Mouse (Mus musculus): ENCODE measurements at regions not wholly inside any gene's neighbourhood (a gene's known extent, or its start where the extent isn't known, plus 50 kb on each side); places are given as distances from the start of the nearest gene placed in this dataset.

DNA sequence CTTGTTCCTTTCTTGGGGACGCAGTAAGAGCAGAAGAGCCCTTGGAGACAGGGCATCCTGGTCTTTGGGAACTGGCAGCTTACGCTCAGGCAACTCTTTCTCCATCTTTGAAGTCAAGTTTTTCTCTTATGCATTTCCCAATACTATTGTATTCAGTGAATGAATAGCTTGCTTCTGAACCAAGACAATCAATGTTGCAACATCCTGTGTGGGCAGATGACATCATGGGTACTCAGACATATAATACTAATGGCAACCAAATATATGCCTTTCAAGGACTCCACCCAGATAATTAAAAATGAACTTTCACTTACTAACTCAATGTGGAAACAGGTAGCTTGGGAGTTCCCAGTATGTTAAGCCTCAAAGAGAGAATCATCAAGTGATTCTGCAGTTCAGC, 104.6 kb downstream of the Ngf start:
- DNase-seq (ENCODE audit: low spot score in 2 of 2), result no peak

DNA sequence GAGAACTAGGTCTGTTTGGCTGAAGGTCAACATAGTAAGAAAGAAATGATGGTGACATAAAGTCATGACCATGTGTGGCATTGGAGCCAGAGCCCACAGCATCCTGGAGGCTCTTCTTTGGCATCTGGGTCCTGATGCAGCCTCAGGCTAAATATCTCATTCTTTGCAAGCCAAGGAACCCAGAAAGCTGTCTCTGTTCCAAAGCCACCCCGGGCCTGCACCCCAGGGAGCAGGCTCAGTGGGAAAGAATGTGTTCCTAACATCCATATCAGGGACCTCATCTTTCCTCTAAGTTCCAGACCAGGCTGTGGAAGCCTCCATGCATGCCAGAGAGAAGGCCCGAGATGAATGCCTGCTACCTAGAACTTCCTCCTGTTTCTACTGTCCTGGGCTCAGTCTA, 107.2 kb downstream of the Ngf start:
- DNase-seq (ENCODE audit: low spot score in 2 of 2), result no peak

DNA sequence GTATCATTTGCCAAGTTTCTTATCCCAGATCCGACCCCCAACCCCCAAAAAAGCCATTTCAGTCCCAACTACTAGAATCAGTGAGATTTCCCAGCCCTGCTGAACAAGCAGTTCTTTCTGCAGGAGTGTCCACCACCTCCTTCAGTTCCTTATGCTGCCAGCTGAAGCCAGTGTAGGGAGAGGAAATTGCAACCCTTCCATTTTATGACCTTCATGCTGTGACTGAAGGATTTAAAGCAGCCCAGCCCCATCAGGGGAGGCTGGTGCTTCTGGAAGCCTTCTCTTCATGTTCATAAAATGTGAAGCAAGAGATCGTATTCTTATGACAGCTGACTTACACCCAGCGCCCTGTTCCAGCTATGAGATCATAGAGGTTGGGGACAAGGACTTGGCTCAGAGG, 112.1 kb downstream of the Ngf start:
- no peak for DNase-seq (ENCODE audit: low spot score in 2 of 2)

DNA sequence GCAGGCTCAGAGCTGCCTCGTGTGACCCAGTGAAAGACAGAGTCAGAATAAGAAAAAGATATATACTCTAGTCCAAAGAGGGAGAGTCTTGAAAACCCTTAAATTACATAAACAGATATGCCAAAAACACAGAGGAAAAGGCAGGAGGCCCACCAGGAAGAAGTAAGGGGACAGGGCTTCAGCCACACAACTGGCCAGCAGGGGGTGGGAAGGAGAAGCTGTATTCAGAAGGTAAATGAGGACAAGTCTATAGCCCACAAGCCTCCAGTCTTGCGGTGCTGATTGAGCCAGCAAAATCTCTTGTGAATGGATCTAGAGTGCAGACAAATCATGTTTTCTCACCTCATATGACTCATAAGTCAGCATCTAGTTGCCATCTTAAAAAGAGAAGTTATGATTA, 115.4 kb downstream of the Ngf start:
- no peak for DNase-seq (ENCODE audit: low spot score in 2 of 2)

DNA sequence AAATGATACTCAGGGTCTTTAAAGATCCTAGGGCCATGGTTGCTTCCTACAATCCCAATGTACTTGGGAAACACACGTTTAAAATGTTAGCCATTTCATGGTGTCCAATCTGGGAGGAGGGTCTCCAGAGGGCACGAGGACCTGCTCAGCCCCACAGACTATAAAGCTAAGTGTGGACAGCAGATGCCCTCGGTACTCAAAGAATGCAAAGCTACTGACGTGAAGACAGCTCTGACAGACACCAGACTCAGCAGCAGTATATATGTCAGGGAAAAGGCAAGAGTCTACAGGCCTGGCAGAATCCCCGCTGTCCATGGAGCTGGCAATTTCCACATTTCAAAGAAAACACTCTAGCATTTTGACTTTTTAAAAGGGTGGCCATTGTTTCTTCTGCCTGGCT, 116.5 kb downstream of the Ngf start:
- DNase-seq (ENCODE audit: low spot score in 2 of 2), result no peak

DNA sequence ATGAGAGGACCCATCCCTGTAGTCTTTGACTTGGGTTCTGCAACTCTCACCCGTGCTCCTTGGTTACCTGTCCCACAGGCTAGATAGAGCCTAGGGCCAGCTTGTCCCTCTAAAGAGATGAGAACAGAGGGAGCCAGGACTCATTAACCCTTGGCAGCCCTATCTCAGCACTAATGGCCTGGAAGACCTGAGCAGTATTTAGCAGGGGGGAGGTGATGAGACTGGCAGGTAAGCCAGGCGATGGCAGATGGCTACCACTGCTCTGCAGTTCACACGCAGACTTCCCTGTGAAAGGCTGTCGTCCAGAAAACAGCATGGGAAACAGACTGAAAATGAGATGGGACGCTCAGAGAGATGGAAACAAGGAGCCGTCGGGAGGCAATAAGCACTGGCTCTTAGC, 122.3 kb downstream of the Ngf start:
- no peak for DNase-seq (ENCODE audit: low spot score in 2 of 2)

DNA sequence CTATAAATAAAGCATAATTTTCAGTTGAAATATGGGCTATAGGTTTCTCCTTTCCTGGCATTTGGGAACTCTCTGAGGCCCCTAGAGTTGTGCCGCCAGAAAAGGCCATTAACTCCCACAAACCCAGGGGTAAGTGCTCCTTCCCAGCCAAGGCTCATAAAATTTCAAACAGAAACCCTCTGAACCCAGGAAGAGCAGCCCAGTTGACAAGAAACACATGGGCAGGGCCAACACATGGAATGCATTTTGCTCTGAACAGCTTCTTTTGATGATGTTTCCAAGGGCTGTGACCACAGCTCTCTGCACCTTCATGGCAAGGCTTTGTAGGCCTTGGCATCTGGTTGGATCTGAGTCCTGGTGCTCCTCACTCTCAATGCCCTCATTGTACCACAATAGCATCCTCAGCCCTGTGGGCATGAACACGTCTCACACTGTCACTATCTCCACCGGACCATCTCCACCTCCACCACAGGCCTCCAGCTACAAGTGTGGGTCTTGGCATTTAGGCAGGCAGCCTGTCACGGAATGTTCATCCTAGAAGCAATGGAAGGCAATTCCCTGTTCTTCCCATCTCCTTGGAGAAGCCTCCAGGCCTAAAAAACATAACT, 127.3 kb downstream of the Ngf start:
- no peak for DNase-seq (ENCODE audit: low spot score in 2 of 2)

DNA sequence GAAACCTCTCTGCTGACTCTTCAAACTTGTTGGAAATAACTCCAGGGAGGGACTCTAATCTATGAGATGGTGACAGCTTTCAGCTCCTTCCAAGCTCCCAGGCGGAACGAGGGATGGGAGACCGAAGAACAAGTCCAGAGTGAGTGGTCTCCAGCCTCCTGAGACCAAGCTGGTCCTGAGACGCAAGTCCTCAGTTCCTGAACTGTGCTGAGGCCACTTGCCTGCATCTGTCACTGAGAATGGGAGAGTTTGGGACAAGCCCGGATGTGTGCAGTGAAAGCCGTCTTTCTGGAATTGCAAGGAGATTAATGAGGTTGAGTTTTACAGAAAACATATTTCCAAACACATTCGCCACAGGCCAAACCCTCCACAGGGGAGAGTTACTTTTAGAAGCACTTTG, 129.3 kb downstream of the Ngf start:
- no peak for DNase-seq (ENCODE audit: low spot score in 2 of 2)

DNA sequence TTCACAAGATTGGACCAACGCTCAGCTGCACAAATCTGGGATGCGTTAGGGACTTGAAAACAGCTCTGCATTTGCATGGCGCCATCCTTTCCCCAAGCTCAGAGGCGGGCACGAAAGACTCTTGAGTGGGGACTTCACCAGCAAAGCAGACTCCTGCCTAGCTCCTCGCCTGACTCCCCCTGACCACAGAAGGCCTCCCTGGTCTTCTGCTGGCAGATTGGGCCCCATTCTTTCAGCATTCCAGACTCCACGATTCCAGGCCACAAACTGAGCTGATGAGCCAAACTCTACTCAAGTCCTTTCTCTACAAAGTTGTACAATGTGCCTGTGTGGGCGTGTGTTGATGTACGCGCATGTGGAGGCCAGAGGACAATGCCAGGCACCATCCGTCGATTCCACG, 131.6 kb upstream of the Tspan2 start:
- DNase-seq (ENCODE audit: low spot score in 2 of 2), result no peak

DNA sequence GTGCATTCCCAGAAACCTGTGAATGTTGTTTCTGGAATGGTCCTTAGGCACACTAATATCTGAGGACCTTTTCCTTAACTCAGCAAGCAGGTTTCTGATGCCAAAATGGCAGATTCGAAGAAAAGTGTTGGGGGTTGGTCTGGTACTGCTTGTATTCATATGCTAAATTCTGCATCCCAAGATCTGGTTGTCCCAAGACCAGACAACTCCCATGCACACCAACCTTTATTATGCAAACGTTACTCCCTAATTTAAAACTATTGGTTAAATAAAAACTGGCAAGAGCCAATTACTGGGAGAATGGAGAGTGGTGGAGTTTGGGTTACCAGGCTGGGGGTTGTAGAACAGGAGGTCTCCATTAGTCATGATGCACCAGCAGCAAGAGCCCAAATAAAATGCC, 129.0 kb upstream of the Tspan2 start:
- no peak for DNase-seq (ENCODE audit: low spot score in 2 of 2)

DNA sequence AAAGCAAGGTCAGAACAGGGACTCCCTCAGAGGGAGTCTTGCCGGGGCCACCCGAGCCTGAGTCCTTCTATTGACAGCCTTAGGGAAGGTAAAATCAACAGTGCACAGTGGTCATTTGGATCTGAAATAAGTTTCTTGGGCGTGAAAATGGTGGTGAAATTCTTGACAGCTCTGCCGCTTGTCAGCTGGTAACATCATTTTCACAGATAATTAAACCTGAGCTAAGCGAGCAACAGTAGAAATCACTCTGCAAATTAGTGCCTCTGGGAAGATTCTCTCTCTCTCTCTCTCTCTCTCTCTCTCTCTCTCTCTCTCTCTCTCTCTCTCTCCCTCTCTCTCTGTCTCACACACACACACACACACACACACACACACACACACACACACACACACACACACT, 123.4 kb upstream of the Tspan2 start:
- no peak for DNase-seq (ENCODE audit: low spot score in 2 of 2)

DNA sequence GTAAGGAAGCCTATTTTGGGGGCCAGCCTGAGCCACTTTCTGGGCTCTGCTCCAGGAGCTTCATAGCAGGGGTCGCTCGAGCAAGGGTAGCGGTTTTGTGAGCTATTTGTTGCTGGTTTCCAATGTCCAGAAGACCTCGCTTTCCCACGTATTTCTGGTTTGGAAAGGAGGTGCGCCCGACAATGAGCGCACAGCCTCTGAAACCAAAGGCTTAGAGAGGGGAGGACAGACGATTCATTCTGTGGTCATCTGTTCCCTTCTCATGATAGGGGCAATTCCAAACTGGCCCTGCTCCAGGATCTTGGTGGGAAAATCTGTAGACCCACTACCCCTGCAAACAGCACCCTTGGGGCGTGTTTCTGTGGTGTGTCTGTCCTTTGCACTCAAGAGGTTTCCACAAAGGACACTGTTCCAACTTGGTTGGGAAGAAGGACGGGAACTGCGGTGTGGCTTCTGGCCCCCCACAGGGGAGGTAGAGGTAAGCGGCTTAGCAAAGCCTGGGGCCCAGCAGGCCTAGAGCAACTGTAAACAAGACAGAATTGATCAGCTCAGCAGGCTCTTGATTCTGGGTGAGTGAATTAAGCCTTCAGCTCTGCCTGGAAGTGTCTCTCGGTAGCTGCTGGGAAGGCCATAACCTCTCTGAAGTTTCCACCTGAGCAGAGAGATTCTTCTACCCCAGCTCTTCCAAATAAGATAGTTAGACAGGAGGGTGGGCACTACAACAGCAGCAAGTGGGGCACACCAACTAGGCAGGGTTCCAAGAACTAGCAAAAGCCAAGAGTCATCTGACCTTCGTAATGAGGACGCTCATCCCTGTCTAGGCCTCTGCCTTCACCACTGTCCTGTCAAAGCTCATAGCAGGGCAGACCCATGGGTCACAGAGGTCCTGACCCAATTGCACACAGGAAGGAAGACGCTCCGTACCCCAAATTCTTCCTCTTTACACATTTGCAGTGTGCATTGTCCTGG, 122.6 kb upstream of the Tspan2 start:
- DNase-seq (ENCODE audit: low spot score in 2 of 2), result no peak

DNA sequence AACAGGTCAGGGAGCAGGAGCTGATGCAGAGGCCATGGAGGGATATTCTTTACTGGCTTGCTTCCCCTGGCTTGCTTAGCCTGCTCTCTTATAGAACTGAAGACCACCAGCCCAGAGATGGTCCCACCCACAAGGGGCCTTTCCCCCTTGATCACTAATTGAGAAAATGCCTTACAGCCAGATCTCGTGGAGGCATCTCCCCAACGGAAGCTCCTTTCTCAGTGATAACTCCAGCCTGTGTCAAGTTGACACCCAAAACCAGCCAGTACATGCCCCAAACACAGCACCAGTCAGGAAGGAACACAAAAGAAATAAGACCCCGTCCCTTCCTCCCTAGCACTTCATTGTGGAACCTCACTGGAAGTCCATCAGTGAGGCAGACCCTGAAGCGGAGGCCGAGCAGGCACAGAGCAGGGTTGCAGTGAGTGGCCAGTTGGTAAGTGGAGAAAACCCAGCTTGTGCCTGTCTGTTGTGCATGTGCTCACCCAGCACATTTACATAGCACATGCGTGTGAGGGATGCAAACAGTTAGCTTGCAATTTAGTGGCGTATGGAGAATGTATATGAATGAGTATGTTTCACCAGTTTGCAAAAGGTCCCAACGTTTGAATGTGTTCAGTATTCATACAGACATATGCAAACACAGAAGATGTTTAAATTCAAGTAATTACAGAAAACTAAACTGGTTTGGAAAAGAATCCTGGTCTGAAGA, 114.5 kb upstream of the Tspan2 start:
- DNase-seq (ENCODE audit: low spot score in 2 of 2), result no peak

DNA sequence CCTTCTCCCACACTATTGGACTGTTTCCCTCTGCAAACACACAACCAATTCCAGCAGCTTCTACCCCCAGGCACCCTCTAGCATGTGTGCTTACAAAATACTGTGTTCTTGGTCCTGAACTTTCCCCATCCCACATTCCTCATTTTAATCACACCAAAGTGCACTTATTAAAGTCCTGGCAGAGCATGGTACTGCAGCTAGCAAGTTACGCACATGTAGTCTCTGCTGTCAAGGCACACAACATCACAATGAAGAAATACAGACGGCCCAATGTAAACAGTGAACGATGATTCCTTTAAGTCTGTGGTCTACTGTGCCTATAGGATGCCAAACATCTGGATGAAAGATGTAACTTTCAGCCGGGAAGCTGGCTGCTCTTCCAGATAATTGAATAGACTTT, 98.3 kb upstream of the Tspan2 start:
- no peak for DNase-seq (ENCODE audit: low spot score in 2 of 2)

DNA sequence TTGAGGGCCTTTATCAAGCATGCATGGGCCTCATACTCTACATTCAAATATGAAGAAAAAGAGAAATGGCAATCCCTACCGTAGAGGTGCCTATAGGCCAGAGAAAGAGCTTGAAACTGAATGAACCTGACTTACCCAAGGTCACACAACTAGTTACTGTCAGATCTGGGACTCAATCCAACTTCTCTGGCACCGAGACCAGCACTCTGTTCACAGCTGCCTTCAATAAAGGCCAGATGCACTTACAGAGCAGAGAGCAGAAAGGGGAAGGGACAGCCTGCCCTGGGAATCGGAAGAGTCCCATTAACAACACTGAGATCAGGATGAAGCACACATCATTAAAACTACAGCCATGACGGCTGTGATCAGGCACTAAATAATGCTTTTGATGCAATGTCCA, 97.7 kb upstream of the Tspan2 start:
- no peak for DNase-seq (ENCODE audit: low spot score in 2 of 2)

DNA sequence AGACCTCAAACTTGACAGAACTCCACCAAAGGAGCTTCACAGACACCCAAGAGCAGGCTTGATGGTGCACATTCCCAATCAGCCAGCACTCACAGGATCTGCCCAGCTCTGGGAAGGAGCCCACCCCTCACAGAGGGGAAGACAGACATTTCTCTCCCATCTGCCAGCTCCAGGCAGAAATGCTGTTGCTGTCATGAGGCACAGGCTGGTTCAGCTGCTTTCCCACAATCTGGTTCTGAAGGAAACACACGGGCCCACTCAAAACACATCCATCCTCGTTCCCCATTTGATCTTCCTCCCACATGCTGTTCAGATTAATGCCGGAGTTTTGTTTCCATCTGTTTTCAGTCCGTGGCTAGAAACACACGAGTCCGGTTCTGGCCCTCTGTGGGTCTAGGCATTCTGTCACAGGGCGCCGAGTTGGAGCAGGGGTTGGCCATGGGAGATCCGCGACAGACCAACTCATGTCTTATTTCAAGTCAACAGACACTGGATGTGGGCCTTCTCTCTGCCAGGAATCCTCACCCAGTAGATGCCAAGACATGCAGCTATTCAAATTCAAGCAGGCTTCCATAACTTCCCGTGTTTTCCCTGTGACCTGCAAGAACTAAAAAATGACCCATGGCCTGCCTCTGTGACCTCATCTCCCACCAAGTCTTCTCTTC, 89.9 kb upstream of the Tspan2 start:
- DNase-seq (ENCODE audit: low spot score in 2 of 2), result no peak

DNA sequence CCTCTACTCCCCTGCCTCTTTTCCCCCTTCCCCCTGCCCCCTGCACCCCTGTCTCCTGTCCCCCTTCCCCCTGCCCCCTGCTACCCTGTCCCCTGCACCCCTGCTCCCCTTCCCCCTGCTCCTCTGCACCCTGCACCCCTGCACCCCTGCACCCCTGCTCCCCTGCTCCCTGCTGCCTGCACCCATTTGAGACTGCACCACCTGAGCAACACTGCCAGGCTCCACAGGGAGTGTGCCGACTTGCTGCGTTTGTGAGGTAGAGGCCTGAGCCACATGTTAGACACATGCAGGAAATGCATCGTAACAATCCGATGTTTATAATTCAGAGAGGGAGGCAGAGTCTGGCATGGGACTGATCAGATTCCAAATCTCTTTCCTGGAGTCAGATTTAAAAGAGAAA, 85.9 kb upstream of the Tspan2 start:
- DNase-seq (ENCODE audit: low spot score in 2 of 2), result no peak

DNA sequence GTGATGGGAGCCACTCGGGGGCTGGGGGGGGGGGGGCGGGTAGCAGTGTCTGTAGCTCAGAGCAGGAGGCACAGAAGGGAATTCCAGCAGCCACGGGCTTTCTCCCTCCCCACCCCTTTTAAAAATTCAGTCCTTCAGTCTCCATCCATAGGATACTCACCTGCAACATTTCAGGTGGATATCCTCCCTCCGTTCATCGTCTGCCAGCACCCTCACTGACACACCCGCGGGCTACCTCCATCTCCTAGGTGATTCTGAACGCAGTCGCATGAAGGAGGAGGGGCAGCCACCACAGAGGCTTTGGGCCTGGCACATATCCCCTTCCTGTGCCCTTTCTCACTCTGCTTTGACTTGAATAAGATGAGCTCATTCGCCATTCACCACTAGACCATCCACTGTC, 79.4 kb upstream of the Tspan2 start:
- DNase-seq (ENCODE audit: low spot score in 2 of 2), result no peak

DNA sequence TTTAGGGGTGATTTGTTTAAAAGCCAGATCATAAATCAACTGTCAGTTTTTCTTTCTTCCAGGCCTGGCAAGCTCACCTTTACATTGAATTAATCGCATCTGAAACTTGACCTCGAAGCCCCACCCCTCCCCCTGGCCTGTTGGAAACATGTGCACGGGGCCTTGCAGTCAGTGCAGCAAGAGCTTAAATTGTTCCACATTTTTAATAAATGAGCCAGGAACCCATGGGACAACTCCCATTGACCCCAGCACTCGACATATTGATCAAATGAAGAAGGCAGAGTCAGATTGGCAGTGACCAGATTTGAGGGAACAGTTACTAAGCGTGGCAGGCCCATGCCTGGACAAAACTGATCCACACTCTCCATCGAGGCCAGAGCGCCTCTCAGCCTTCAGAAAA, 77.2 kb upstream of the Tspan2 start:
- DNase-seq (ENCODE audit: low spot score in 2 of 2), result no peak

DNA sequence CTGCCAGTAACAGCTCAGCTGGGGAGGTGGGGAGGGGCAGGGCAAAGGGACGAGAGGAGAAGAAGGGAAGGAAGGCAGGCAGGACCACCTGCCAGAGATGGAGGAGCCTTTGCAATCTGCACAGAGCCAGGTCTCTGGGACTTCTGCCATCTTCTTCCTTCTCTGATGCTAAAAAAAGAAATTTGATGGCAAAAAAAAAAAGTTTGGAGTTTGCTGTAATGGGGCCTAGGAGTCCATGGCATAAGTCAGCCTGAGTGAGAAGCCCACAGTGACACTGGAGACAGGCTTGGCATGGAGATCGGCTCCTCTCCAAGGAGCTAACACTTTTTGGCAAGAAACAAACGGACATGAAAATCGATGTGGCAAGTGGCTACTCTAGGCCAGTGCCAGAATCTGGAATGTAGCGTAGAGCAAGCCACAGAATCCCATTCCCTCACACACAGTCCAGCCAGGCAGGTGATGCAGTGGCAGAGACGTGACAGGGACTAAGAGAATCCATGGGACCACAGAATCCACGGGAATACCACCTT, 76.7 kb upstream of the Tspan2 start:
- DNase-seq (ENCODE audit: low spot score in 2 of 2), result no peak

DNA sequence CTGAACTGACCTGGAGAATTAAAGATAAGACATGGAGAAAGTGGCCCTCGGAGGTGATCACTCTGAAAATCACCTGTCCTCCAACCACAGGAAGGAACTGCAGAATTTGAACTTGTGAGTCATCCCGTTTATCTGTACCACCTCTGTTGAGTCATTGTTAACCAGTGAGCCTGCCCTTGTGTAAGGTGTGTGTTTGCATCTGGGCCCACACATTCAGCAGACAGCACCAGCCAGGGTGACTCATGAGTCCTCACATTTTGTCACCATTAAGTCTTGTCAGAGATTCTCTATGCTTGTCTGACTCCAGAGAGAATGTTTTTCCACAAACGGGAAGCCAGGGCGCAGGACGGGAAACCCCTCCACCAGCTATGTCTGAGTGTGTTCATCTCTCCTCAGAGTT, 75.0 kb upstream of the Tspan2 start:
- peak in 1 of 2 experiments; percentile 29 for DNase-seq (ENCODE audit: low spot score in 2 of 2)

DNA sequence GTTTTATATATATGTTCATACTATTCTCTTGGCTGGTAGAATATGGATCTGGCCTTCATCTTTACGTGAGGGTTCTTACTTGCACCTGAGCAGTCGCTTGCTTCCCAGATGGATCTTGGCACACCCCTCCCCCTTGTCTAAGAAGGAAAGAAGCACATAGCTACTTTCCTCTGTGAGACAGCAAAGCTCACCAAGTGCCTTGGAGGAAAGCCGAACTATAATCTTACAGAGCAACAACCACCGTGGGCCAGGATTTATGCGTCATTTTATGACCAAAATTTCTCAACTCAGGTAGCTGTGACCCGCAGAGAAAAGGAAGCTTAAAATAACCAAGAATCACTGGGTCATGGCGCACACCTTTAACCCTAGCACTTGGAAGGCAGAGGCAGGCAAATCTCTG, 73.0 kb upstream of the Tspan2 start:
- DNase-seq (ENCODE audit: low spot score in 2 of 2), result no peak

Measured in urinary bladder, adult 18-20 months (tissue).